Mouse (Mus musculus): ENCODE results near the gene Zfp568. TPM values are rescaled to one million over a fixed set of nuclear protein-coding genes. Genes with fewer than 3 reads are reported as not detected.

Zfp568 gene
- polyA plus RNA-seq, 1 experiment, result 11.0 TPM

DNA sequence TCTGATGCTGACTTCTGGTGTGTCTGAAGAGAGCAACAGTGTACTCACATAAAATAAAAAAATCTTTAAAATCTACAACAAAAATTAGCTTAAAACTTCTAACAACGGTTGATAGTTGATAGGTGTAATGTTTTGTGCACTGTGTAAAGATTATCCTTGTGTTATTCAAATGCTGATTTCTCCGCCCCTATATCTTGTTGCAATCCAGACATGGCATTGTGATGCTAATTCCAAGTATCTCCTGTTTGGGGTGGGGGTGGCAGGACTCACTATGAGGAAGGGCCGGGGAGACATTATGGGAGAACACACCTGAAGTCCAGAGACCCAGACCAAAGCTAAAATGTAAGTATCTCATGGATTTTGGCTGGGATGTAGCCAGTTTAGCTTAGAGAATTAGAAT, 47.6 kb downstream of the Zfp568 start:
- H3ac ChIP-seq (ENCODE audit: control insufficient read depth, insufficient read length, low read depth), result no peak overlapping the region
- no peak overlapping the region for H3K4me3 ChIP-seq (ENCODE audit: insufficient read depth, poor library complexity, severe bottlenecking)
- H3K79me2 ChIP-seq (ENCODE audit: control insufficient read depth, insufficient read depth), result no peaks in the 10 kb centered on the region
- H3K79me3 ChIP-seq (ENCODE audit: low read depth), result no peaks in the 10 kb centered on the region
- peaks cover 10% of the 10 kb centered on the region for H3K36me3 ChIP-seq (ENCODE audit: control insufficient read depth, insufficient read depth)
- no peaks in the 10 kb centered on the region for H3K27me3 ChIP-seq (ENCODE audit: control insufficient read depth, insufficient read depth, insufficient read length)
- TF ChIP-seq USF1 (IDR thresholded peaks at IDR 0.05; ENCODE audit: low read depth) (no peak), MYOD1 (IDR thresholded peaks at IDR 0.05; ENCODE audit: control insufficient read depth, insufficient read length, low read depth) (no peak), CEBPB (IDR thresholded peaks at IDR 0.05; ENCODE audit: low read depth) (no peak), MAX (IDR thresholded peaks at IDR 0.05) (no peak), FOSL1 (IDR thresholded peaks at IDR 0.05; ENCODE audit: insufficient read depth, low read length, poor library complexity, severe bottlenecking) (no peak), CTCF (IDR thresholded peaks at IDR 0.05; ENCODE audit: control insufficient read depth, insufficient read depth, insufficient read length) (no peak), MYOG (IDR thresholded peaks at IDR 0.05; ENCODE audit: control insufficient read depth, extremely low read depth, insufficient read length) (no peak)

DNA sequence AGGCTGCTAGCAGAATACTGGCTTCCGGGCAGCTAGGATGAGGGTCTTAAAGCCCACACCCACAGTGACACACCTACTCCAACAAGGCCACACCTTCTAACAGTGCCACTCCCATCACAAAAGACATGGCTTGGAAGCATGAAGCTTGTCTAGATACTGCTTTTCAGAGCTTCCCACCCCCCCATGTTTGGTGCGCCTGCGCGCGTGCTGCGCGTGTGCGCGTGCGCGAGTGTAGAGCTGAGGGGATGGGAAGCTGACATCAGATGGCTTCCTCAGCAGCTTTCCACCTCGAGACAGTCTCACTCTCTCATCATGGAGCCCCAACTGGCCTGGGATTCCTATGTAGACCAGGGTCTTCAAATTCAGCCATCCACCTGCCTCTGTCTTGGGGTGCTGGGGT, 50.6 kb downstream of the Zfp568 start:
- no peak for TF ChIP-seq FOSL1 (IDR thresholded peaks at IDR 0.05; ENCODE audit: insufficient read depth, low read length, poor library complexity, severe bottlenecking)
- TF ChIP-seq CEBPB (IDR thresholded peaks at IDR 0.05; ENCODE audit: low read depth), result no peak
- no peak for TF ChIP-seq CTCF (IDR thresholded peaks at IDR 0.05; ENCODE audit: control insufficient read depth, insufficient read depth, insufficient read length)
- no peak for TF ChIP-seq MYOG (IDR thresholded peaks at IDR 0.05; ENCODE audit: control insufficient read depth, extremely low read depth, insufficient read length)
- no peak for TF ChIP-seq MYOD1 (IDR thresholded peaks at IDR 0.05; ENCODE audit: control insufficient read depth, insufficient read length, low read depth)
- TF ChIP-seq USF1 (IDR thresholded peaks at IDR 0.05; ENCODE audit: low read depth), result no peak
- TF ChIP-seq MAX (IDR thresholded peaks at IDR 0.05), result no peak
- Histone ChIP-seq H3ac (ENCODE audit: control insufficient read depth, insufficient read length, low read depth) (no peak overlapping the region), H3K79me2 (ENCODE audit: control insufficient read depth, insufficient read depth) (no peaks in the 10 kb centered on the region), H3K79me3 (ENCODE audit: low read depth) (no peaks in the 10 kb centered on the region), H3K4me3 (ENCODE audit: insufficient read depth, poor library complexity, severe bottlenecking) (no peak overlapping the region), H3K27me3 (ENCODE audit: control insufficient read depth, insufficient read depth, insufficient read length) (no peaks in the 10 kb centered on the region), H3K36me3 (ENCODE audit: control insufficient read depth, insufficient read depth) (no peaks in the 10 kb centered on the region)

DNA sequence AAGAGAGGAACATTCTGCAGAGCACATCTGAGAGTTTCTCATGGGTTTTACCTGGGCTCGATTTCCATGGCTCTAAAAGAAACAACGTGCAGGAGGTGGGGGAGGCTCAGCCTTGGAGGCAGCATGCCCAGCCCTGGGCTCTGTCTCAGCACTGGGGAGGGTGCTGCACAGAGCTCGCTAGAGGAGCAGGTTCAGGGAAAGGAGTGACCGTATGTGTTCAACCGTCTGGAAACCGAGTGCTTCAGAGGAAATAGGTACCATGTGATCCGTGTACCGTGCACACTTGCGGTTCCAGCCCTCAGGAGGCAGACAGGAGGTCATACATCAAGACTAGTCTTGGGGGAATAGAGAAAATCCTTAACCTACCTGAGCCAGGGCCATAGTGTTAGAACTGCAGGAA, 60.6 kb downstream of the Zfp568 start:
- H3K27me3 ChIP-seq (ENCODE audit: control insufficient read depth, insufficient read depth, insufficient read length), result no peaks in the 10 kb centered on the region
- H3K4me3 ChIP-seq (ENCODE audit: insufficient read depth, poor library complexity, severe bottlenecking), result no peak overlapping the region
- no peaks in the 10 kb centered on the region for H3K36me3 ChIP-seq (ENCODE audit: control insufficient read depth, insufficient read depth)
- H3ac ChIP-seq (ENCODE audit: control insufficient read depth, insufficient read length, low read depth), result no peak overlapping the region
- H3K79me3 ChIP-seq (ENCODE audit: low read depth), result no peaks in the 10 kb centered on the region
- no peaks in the 10 kb centered on the region for H3K79me2 ChIP-seq (ENCODE audit: control insufficient read depth, insufficient read depth)
- TF ChIP-seq CEBPB (IDR thresholded peaks at IDR 0.05; ENCODE audit: low read depth) (no peak), CTCF (IDR thresholded peaks at IDR 0.05; ENCODE audit: control insufficient read depth, insufficient read depth, insufficient read length) (no peak), MAX (IDR thresholded peaks at IDR 0.05) (no peak), FOSL1 (IDR thresholded peaks at IDR 0.05; ENCODE audit: insufficient read depth, low read length, poor library complexity, severe bottlenecking) (no peak), MYOG (IDR thresholded peaks at IDR 0.05; ENCODE audit: control insufficient read depth, extremely low read depth, insufficient read length) (no peak), MYOD1 (IDR thresholded peaks at IDR 0.05; ENCODE audit: control insufficient read depth, insufficient read length, low read depth) (no peak), USF1 (IDR thresholded peaks at IDR 0.05; ENCODE audit: low read depth) (no peak)

DNA sequence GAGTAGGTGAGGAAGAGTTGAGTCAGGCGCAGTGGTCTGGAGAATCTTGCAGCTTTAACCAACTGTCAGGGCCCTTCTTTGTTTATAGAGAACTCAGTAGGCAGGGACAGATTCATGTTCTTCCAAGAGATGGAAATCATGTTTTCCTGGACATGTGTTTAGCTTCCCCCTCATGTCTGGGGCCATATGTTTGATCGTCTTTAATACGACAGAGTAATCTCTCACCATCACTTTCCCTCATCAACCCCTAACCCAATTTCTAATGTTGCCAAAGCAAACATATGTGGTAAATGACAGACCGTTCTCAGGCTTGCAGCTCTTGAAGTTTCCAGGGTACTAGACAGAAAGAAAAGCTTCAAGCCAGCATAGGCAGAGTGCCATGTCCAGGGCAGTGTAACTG, 64.4 kb downstream of the Zfp568 start:
- no peaks in the 10 kb centered on the region for H3K79me2 ChIP-seq (ENCODE audit: control insufficient read depth, insufficient read depth)
- H3K79me3 ChIP-seq (ENCODE audit: low read depth), result no peaks in the 10 kb centered on the region
- H3ac ChIP-seq (ENCODE audit: control insufficient read depth, insufficient read length, low read depth), result no peak overlapping the region
- no peaks in the 10 kb centered on the region for H3K36me3 ChIP-seq (ENCODE audit: control insufficient read depth, insufficient read depth)
- no peaks in the 10 kb centered on the region for H3K27me3 ChIP-seq (ENCODE audit: control insufficient read depth, insufficient read depth, insufficient read length)
- no peak for TF ChIP-seq MYOD1 (IDR thresholded peaks at IDR 0.05; ENCODE audit: control insufficient read depth, insufficient read length, low read depth)
- no peak for TF ChIP-seq USF1 (IDR thresholded peaks at IDR 0.05; ENCODE audit: low read depth)
- TF ChIP-seq CEBPB (IDR thresholded peaks at IDR 0.05; ENCODE audit: low read depth), result no peak
- no peak for TF ChIP-seq MAX (IDR thresholded peaks at IDR 0.05)
- no peak for TF ChIP-seq MYOG (IDR thresholded peaks at IDR 0.05; ENCODE audit: control insufficient read depth, extremely low read depth, insufficient read length)
- no peak for TF ChIP-seq FOSL1 (IDR thresholded peaks at IDR 0.05; ENCODE audit: insufficient read depth, low read length, poor library complexity, severe bottlenecking)
- no peak for TF ChIP-seq CTCF (IDR thresholded peaks at IDR 0.05; ENCODE audit: control insufficient read depth, insufficient read depth, insufficient read length)
- H3K4me3 ChIP-seq (ENCODE audit: insufficient read depth, poor library complexity, severe bottlenecking), result no peak overlapping the region

DNA sequence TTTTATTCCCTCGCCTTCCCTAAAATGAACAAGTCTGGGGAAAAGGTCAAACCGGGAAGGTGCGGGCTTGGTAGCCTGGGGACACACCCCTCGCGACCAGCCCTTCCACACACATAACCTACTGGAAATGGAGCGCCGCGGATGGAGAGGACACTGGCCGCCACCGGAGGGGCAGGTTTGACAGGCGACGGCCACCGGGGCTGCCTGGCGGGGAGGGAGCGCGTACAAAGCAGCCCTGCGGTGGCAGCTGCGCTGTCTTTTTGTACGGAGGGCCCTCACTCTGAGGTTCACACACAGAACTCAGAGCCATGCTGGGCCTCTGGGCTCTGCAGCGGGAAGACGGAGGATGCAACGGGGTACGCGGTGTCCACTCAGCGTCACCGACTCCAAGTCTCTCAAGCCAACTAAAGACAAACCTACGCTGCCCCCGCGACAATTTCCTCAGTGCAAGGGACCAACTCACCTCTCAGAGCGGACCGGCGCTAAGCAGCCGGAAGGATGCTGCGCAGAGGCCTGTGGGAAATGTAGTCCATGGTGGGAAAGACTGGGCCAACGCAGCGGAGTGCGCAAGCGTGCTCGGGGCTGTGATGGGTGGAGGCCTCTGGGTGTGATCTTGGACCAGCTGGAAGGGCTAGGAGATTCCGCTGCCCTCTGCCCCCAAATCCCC, 67.3 kb downstream of the Zfp568 start, which contains the start of gene Zfp14:
Gene Zfp14 (minus strand): TSS at position 499 of the 667 bp plus-strand sequence.
- Histone ChIP-seq H3K36me3 (ENCODE audit: control insufficient read depth, insufficient read depth) (peaks cover 4% of the 10 kb centered on the region), H3ac (ENCODE audit: control insufficient read depth, insufficient read length, low read depth) (peak within 1 kb of the TSS; percentile 77), H3K79me3 (ENCODE audit: low read depth) (no peaks in the 10 kb centered on the region), H3K79me2 (ENCODE audit: control insufficient read depth, insufficient read depth) (no peaks in the 10 kb centered on the region), H3K4me3 (ENCODE audit: insufficient read depth, poor library complexity, severe bottlenecking) (peak within 1 kb of the TSS; percentile 46), H3K27me3 (ENCODE audit: control insufficient read depth, insufficient read depth, insufficient read length) (no peaks in the 10 kb centered on the region)
- TF ChIP-seq MYOG (IDR thresholded peaks at IDR 0.05; ENCODE audit: control insufficient read depth, extremely low read depth, insufficient read length), result no peak
- TF ChIP-seq FOSL1 (IDR thresholded peaks at IDR 0.05; ENCODE audit: insufficient read depth, low read length, poor library complexity, severe bottlenecking), result no peak
- TF ChIP-seq CEBPB (IDR thresholded peaks at IDR 0.05; ENCODE audit: low read depth), result no peak
- TF ChIP-seq MAX (IDR thresholded peaks at IDR 0.05), result no peak
- no peak for TF ChIP-seq CTCF (IDR thresholded peaks at IDR 0.05; ENCODE audit: control insufficient read depth, insufficient read depth, insufficient read length)
- no peak for TF ChIP-seq MYOD1 (IDR thresholded peaks at IDR 0.05; ENCODE audit: control insufficient read depth, insufficient read length, low read depth)
- TF ChIP-seq USF1 (IDR thresholded peaks at IDR 0.05; ENCODE audit: low read depth), result no peak
